ENCODE assay signal across 9 mouse cellular contexts in genomic region chr9:50603998-50604324, GRCm38 (mm10). TPM values are rescaled to one million over a fixed set of nuclear protein-coding genes. Genes with fewer than 3 reads are reported as not detected.
DNase-seq lines count a peak whose midpoint lies in the region; ATAC-seq and TF ChIP-seq lines count a peak whose summit lies in the region.
"Had no signal": no experiment of that assay in that cellular context is flagged by ENCODE, and none has a peak within 500 bp of the region (broad histone marks: within the 10 kb centered on the region; RNA-seq: fewer than 3 reads in every experiment).

No protein-coding gene starts in this region.

- H3K4me2 ChIP-seq in embryonic facial prominence, embryonic 11.5 days (ENCODE audit: low read depth, low read length) = peak overlapping the region; percentile 64
- H3K4me2 ChIP-seq in midbrain, postnatal 0 days (ENCODE audit: low read depth, low read length, poor library complexity, severe bottlenecking) = peak overlapping the region; percentile 55

- no peaks in the 10 kb centered on the region; the same call in none of the 2 replicates for H3K36me3 ChIP-seq in embryonic facial prominence, embryonic 11.5 days (replicated peaks; ENCODE audit: control insufficient read depth, insufficient read depth, low read depth, low read length)
- H3K36me3 ChIP-seq in midbrain, postnatal 0 days (ENCODE audit: insufficient read depth, low read length) = peaks cover 21% of the 10 kb centered on the region

- DNase-seq in left cerebral cortex, adult 2 months (ENCODE audit: extremely low spot score in 1 of 2, low spot score in 2 of 2) = no peak
- DNase-seq in left cerebral cortex, adult 11 months (ENCODE audit: low spot score) = no peak
- DNase-seq in embryonic facial prominence, embryonic 11.5 days (ENCODE audit: low spot score) = no peak
- no peak for DNase-seq in midbrain, postnatal 0 days (ENCODE audit: low spot score)
- no peak for DNase-seq in cerebellum, postnatal 36 days
- no peak for DNase-seq in adrenal gland, adult 18-20 months (ENCODE audit: low spot score in 2 of 2)
- DNase-seq in kidney, adult 18-20 months = no peak

- H3K9me3 ChIP-seq in embryonic facial prominence, embryonic 11.5 days (replicated peaks; ENCODE audit: control insufficient read depth, low read length) = no peaks in the 10 kb centered on the region
- no peaks in the 10 kb centered on the region for H3K9me3 ChIP-seq in midbrain, postnatal 0 days (ENCODE audit: low read length)

- no peak; the same call in 1 of the 2 replicates for TF ChIP-seq CTCF in left cerebral cortex, adult 2 months (IDR thresholded peaks at IDR 0.05)
- TF ChIP-seq CTCF in midbrain, postnatal 0 days (IDR thresholded peaks at IDR 0.05) = no peak; the same call in 1 of the 2 replicates

- H3K4me1 ChIP-seq in embryonic facial prominence, embryonic 11.5 days (ENCODE audit: control insufficient read depth, insufficient read depth, low read length) = peaks cover 3% of the 10 kb centered on the region; the same call in 1 of the 2 replicates
- H3K4me1 ChIP-seq in midbrain, postnatal 0 days (ENCODE audit: insufficient read depth, low read length) = peaks cover 14% of the 10 kb centered on the region

- intact Hi-C loops in left cerebral cortex, adult 2 months (cut with DNase I) = no loop called here

- peak overlapping the region; percentile 94 for H3K27ac ChIP-seq in left cerebral cortex, adult 2 months
- peak overlapping the region; percentile 70 for H3K27ac ChIP-seq in embryonic facial prominence, embryonic 11.5 days (replicated peaks; ENCODE audit: low read depth, low read length)
- H3K27ac ChIP-seq in midbrain, postnatal 0 days (ENCODE audit: low read depth, low read length) = peak overlapping the region; percentile 89

- H3K4me3 ChIP-seq in left cerebral cortex, adult 2 months = peak overlapping the region; percentile 81
- H3K4me3 ChIP-seq in embryonic facial prominence, embryonic 11.5 days (ENCODE audit: low read depth, low read length) = peak overlapping the region; percentile 87
- H3K4me3 ChIP-seq in midbrain, postnatal 0 days (ENCODE audit: low read depth, low read length) = peak overlapping the region; percentile 63

- WGBS in embryonic facial prominence, embryonic 11.5 days = under 1% methylated on average over 24 of the region's 24 CpGs
- 0% methylated on average over 24 of the region's 24 CpGs for WGBS in midbrain, postnatal 0 days

- no peaks in the 10 kb centered on the region for H3K27me3 ChIP-seq in embryonic facial prominence, embryonic 11.5 days (ENCODE audit: control insufficient read depth, insufficient read depth, low read length)
- no peaks in the 10 kb centered on the region for H3K27me3 ChIP-seq in midbrain, postnatal 0 days (ENCODE audit: insufficient read depth, low read length)

- ATAC-seq in embryonic facial prominence, embryonic 11.5 days (replicated peaks; ENCODE audit: insufficient number of reproducible peaks, low FRiP score, low TSS enrichment, low read depth) = peak; percentile 84
- peak; percentile 64 for ATAC-seq in inflammation-experienced regulatory T-cells, adult 6 months
- peak; percentile 87; the same call in 1 of the 2 replicates for ATAC-seq in midbrain, postnatal 0 days (ENCODE audit: low FRiP score)

- peak overlapping the region; percentile 85 for H3K9ac ChIP-seq in embryonic facial prominence, embryonic 11.5 days (replicated peaks; ENCODE audit: low read length)
- peak overlapping the region; percentile 76 for H3K9ac ChIP-seq in midbrain, postnatal 0 days (replicated peaks; ENCODE audit: low read length, poor library complexity, severe bottlenecking)

RNA-seq across cellular contexts. Expression of gene Timm8b, which starts 0.3 kb away (rescaled TPM):
- total RNA-seq in left cerebral cortex, adult 2 months (2021) = 100 to 1,000 TPM; 216 to 226 TPM
- 301 and 326 TPM in 2 replicates for polyA plus RNA-seq in embryonic facial prominence, embryonic 11.5 days (2014; fragmentation: Nextera tagmentation; extraction: Ambion mirVana)
- polyA plus RNA-seq in inflammation-experienced regulatory T-cells, adult 6 months (2017; shearing (Covaris generic)) = 100 to 1,000 TPM in 2 of 3 experiments, 10 to 100 TPM in 1; 91.5 to 123 (median 102) TPM
- 185 and 193 TPM in 2 replicates for total RNA-seq in midbrain, postnatal 0 days (2014; rRNA removed)
- polyA plus RNA-seq in midbrain, postnatal 0 days (2015; fragmentation: Nextera tagmentation; extraction: Ambion mirVana) = 404 and 419 TPM in 2 replicates
- 100 to 1,000 TPM; 210 to 223 TPM for total RNA-seq in adrenal gland, adult 18-20 months (2021)

RNA-seq across cellular contexts. Expression of gene Sdhd, which starts 0.3 kb away (rescaled TPM):
- 100 to 1,000 TPM in 1 of 2 experiments, 10 to 100 TPM in 1; 97.9 to 114 TPM for total RNA-seq in left cerebral cortex, adult 2 months (2021)
- 302 and 308 TPM in 2 replicates for polyA plus RNA-seq in embryonic facial prominence, embryonic 11.5 days (2014; fragmentation: Nextera tagmentation; extraction: Ambion mirVana)
- polyA plus RNA-seq in inflammation-experienced regulatory T-cells, adult 6 months (2017; shearing (Covaris generic)) = 100 to 1,000 TPM; 142 to 204 (median 178) TPM
- 189 and 214 TPM in 2 replicates for total RNA-seq in midbrain, postnatal 0 days (2014; rRNA removed)
- 308 and 333 TPM in 2 replicates for polyA plus RNA-seq in midbrain, postnatal 0 days (2015; fragmentation: Nextera tagmentation; extraction: Ambion mirVana)
- 100 to 1,000 TPM; 260 to 414 TPM for total RNA-seq in adrenal gland, adult 18-20 months (2021)

RNA-seq across cellular contexts. Expression of gene Pih1d2, which starts 13.2 kb away (rescaled TPM):
- 1 to 10 TPM; 2.0 to 3.8 TPM for total RNA-seq in left cerebral cortex, adult 2 months (2021)
- polyA plus RNA-seq in embryonic facial prominence, embryonic 11.5 days (2014; fragmentation: Nextera tagmentation; extraction: Ambion mirVana) = 3.1 and 5.3 TPM in 2 replicates
- polyA plus RNA-seq in inflammation-experienced regulatory T-cells, adult 6 months (2017; shearing (Covaris generic)) = under 1 TPM; 0.31 to 0.67 (median 0.58) TPM
- 1.3 and 15.0 TPM in 2 replicates for total RNA-seq in midbrain, postnatal 0 days (2014; rRNA removed)
- polyA plus RNA-seq in midbrain, postnatal 0 days (2015; fragmentation: Nextera tagmentation; extraction: Ambion mirVana) = 3.3 and 6.1 TPM in 2 replicates
- 1 to 10 TPM; 1.2 to 2.1 TPM for total RNA-seq in adrenal gland, adult 18-20 months (2021)

RNA-seq across cellular contexts. Expression of gene Nkapd1, which starts 13.3 kb away (rescaled TPM):
- 10 to 100 TPM; 21.3 to 22.1 TPM for total RNA-seq in left cerebral cortex, adult 2 months (2021)
- 30.8 and 35.3 TPM in 2 replicates for polyA plus RNA-seq in embryonic facial prominence, embryonic 11.5 days (2014; fragmentation: Nextera tagmentation; extraction: Ambion mirVana)
- polyA plus RNA-seq in inflammation-experienced regulatory T-cells, adult 6 months (2017; shearing (Covaris generic)) = 10 to 100 TPM; 17.6 to 22.9 (median 21.0) TPM
- 10.9 and 19.3 TPM in 2 replicates for total RNA-seq in midbrain, postnatal 0 days (2014; rRNA removed)
- polyA plus RNA-seq in midbrain, postnatal 0 days (2015; fragmentation: Nextera tagmentation; extraction: Ambion mirVana) = 18.7 and 22.5 TPM in 2 replicates
- total RNA-seq in adrenal gland, adult 18-20 months (2021) = 10 to 100 TPM; 24.5 to 25.6 TPM

RNA-seq across cellular contexts. Expression of gene Tex12, which starts 42.8 kb away (rescaled TPM):
- total RNA-seq in left cerebral cortex, adult 2 months (2021) = not detected
- not detected in 2 replicates for polyA plus RNA-seq in embryonic facial prominence, embryonic 11.5 days (2014; fragmentation: Nextera tagmentation; extraction: Ambion mirVana)
- polyA plus RNA-seq in inflammation-experienced regulatory T-cells, adult 6 months (2017; shearing (Covaris generic)) = not detected
- not detected in 2 replicates for total RNA-seq in midbrain, postnatal 0 days (2014; rRNA removed)
- polyA plus RNA-seq in midbrain, postnatal 0 days (2015; fragmentation: Nextera tagmentation; extraction: Ambion mirVana) = not detected in 2 replicates
- total RNA-seq in adrenal gland, adult 18-20 months (2021) = not detected
- total RNA-seq: left cerebral cortex, postnatal 25 days had no signal
